Mouse (Mus musculus) embryo, embryonic 10.5 days (tissue): ENCODE data around the gene Galnt6.
"Not testable (repeated sequence)": the region's sequence is repeated elsewhere in the genome, so short reads cannot be mapped to it uniquely, and the experiment has no call there.

Source experiments
- DNase-seq: peaks from one replicate; pipeline ENCODE4 v3.0.0-alpha.2; 2015; ENCODE audit warnings: low spot score

The Galnt6 gene

DNA sequence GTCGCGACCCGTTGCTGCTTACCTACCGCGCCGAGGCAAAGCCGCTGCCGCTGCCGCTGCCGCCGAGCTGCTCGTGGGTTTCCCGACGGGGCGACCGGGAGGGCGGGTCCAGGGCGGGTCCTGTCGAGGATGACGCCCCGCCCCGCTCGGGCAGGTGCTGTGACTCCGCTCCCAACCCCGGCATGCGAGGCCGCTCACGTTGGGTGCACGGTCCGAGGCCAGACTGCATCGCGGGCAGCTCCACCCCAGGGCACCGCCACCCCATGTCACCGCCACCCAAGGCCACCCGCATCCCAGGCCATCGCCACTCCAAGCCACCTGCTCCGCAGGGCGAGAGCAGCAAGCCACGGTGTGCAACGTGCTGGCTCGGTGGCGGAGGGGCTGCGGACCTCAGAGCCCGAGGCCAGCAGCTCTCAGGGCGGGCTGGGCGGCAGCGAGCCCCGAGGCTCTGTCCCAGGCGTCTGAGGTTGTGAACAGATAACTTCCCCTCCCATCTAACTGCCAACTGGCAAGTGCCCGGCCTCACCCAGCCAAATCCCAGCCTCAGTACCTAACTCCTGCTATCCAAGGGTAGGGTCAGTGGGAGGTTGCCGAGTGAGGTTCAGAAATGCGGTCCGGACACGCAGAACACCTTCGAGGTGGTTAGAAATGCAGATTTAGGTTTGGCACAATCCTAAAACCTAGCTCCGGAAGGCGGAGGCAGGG is at the start of gene Galnt6:
Gene Galnt6, minus strand, starts transcription at position 96 of the 705 bp plus-strand sequence.
- peak; percentile 33 for DNase-seq

DNA sequence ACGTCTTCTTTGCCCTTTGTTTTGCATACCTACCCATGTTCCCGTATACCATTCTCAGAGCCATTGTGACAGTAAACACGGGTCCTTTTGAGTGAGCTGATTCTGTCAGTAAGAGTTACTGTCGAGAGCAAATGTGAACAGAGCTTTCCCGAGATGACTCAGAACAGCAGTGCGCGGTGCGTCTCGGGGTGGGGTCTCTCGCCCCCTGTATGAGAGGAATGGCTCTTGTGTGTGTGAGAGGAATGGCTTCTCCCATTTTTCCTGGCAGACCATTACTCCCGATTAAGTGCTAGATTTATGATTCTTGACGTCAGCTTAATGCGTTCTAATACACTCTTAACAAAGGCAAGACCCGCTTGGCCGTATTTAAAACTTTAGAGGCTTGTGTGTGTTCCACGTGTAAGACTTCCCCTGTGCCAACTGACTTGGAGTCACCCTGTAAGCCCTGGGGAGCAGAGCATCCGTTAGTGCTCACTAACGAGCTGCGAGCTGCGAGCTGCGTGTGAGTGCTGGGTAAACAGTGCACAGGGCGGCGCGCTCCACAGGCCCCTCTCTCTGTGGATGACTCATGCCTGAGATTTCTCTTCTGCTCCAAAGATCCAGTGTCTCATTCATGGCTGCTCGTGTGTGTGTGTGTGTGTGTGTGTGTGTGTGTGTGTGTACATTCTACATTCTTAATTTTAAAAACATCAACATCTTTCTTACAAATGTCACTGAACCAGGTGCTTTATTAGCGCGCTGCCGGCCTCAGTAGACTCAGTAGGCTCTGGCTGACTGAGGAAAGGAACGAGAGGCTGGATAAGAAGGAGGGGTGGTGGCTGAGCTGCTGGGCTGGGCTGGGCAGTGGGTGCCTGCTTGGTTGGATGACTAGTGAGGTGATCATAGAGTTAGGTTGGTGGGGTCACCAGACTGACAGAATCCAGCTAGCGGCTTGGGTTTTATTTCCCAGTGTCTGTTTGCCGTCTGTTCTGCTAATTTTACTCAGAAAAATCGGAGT is 48.1 kb upstream of the Galnt6 start:
- DNase-seq: peak; percentile 33

DNA sequence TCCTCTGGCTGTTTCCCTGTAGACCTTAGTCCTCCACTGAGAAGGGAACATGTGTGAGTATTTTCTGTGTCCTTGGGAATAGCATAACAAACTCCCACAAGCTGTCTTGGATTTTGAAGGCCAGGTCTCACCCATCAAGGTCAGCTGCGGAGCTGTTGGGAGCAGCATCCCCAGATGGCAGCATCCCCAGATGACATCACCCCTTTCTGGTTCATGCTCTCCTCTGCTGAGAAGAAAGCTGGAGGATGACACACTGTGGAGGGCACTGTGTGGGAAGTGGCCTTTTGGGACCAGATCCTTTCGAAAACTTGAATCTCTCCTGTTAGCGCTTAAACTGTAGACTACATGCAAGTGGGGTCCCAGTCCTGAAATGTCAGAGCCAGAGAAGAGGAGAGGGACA is 47.2 kb upstream of the Galnt6 start:
- DNase-seq: no peak

DNA sequence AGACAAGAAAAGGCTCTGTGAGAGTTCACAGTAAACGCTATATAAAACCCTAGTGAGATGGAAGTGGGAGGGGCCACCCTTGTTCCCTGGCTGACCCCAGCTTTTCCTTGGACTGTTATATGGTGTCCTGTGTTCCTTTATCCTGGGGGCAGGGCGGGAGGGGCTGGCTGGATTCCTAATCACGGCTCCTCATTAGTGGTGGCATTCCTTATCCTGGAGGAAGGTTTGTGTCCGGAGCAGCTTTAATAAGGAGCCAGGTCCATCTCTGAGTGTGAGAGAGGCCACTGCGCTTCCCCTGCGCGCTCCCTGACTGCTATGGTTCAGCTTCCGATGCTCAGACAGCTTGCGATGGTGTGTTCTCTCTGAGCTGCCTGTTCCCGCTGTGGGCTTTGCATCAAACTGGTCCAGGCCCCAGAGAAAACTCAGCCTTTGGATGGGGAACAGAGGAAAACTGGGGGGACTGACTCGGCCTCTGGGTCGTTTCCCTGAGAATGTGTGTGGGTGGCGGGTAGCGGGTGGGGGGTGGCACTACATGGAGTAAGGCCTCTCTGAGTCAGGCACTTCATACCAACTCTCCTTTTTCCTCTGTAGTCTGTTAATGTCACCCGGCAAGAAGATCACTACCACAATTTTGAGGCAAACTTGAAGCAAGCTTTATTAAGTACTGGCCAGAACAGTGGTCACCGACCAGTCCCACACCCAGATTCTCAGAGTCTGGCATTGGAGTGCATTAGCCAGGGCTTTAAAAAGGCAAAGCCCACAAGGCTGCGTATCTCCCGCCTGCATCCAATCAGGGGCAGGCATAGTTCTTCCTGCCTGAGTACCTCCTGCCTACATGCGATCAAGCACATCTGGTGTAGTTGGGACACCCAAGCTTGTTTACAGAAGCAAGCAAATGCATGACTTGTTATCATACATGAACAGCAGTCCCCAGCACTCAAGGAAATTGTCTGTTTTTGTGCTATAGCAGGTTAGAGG is 46.3 kb upstream of the Galnt6 start:
- peak; percentile 28 for DNase-seq

DNA sequence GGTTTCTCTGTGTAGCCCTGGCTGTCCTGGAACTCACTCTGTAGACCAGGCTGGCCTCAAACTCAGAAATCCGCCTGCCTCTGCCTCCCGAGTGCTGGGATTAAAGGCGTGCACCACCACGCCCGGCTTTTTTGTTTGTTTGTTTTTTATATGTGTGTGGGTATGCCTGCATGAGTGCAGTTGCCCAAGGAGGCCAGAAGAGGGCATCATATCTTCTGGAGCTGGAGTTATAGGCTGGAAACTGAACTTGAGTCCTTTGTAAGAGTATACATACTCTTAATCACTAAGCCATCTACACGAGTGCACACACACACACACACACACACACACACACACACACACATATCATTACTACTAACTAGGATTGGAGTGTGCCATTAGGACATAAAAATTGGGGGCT is 44.7 kb upstream of the Galnt6 start:
- DNase-seq: not testable (repeated sequence)

DNA sequence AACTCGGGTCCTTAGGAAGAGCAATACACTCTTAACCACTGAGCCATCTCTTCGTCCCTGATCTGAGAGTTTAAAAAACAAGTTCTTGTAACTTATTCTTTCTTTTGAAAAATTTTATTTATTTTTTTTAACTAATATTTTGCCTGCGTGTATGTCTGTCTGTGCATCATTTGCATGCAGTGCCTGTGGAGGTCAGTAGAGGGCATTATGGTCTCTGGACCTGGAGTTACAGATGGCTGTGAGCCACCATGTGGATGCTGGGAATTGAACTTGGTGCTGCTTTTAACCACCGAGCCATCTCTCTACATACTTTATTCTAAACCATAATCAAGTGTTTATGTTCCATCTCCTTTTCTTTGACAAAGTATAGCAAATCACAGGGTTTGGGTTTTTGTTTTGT is 43.5 kb upstream of the Galnt6 start:
- no peak for DNase-seq

DNA sequence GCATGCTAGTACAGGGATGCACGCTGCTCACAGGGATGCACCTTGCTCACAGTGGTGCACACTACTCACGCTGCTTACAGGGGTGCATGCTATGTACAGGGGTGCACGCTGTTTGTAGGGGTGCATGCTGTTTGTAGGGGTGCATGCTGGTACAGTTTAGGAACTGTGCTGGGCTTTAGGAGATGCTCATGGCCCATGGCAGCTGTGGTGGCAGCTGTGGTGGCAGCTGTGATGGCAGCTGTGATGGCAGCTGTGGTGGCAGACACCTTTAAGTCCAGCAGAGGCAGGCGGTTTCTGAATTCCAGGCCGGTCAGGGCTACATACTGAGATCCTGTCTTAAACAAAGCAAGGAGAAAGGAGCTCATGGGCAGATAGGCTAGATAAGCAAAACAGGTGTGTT is 41.2 kb upstream of the Galnt6 start:
- DNase-seq: no peak

DNA sequence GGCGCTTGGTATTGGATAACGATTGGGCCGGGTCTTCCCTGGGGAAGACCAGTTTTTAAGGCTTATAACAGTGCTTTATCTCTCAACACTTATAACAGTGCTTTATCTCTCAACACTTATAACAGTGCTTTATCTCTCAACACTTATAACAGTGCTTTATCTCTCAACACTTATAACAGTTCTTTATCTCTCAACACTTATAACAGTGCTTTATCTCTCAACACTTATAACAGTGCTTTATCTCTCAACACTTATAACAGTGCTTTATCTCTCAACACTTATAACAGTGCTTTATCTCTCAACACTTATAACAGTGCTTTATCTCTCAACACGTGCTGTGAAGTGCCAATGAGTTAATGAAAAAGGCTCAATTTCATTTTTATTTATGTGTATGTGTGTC is 39.8 kb upstream of the Galnt6 start:
- DNase-seq: not testable (repeated sequence)

DNA sequence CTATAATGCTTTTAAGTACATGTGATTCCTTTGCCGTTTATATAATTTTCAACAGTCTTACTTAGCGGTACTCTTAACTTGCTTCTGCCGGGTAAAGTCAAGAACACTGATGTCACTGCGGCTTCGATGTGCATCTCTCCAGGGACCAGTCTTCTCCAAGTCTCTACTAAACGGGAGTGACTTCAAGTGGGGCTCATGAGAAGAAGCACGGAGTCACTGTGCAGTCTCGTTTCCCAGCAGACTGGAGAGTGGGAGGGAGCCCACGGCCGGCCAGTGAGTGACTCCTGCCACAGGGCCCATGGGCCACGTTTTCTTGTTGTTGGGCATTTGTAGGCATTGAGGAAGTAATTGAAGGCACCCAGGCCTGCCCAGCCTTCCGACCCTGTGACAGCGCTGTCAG is 38.7 kb upstream of the Galnt6 start:
- no peak for DNase-seq

DNA sequence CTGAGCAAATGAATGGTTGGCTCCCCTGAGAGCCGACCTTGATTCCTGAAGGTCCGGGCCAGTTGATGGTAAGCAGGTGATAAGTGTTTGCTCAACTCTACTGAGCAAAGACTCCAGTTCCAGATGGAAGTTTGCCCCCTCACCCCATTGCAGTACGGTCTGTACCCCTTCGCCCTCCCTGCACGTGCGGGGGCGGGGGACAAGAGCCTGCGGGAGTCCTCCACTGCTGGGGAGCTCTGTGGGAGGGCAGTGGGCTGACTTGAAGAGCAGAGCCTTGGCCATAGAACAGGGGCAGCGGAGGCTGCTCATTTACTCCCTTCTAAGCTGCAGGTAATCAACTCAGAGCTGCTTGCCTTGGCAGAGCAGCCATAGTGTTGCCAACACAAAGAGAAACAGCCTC is 37.6 kb upstream of the Galnt6 start:
- no peak for DNase-seq

DNA sequence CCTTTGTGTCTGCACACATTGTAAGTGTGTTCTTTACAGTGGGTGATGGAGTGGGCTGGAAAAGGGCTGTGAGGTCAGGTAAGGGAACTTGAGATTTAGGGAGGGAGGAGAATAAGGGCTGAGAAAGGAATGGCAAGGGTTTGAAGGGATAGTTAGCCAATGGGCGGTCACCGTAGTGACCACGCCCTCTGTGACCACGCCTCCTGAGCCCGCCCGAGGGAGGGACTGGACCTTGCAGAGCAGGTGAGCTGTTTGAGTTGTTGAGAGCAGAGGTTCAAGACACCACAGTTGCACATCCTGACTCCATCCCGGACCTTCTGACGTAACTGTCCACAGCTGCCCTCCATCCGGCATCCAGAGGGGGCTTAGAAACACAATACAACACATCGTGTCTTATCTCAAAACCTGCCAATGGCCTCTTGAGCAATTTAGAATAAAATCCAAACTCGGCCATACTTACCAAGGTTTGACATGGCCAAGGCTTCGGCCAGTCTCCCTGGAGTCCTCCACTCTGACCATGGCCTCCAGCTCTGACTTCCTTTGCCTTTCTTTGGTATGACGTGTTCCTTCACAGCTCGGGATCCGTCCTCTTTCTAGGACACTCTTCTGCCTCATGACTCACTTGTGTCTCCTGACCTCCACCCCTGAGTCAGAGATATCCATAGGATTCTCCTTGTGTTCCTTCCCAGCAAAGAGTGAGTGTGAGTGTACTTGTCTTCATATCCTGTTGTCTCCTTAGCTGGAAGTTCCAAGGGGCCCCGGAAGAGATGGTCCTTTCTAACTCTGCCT is 35.2 kb upstream of the Galnt6 start:
- DNase-seq: no peak

DNA sequence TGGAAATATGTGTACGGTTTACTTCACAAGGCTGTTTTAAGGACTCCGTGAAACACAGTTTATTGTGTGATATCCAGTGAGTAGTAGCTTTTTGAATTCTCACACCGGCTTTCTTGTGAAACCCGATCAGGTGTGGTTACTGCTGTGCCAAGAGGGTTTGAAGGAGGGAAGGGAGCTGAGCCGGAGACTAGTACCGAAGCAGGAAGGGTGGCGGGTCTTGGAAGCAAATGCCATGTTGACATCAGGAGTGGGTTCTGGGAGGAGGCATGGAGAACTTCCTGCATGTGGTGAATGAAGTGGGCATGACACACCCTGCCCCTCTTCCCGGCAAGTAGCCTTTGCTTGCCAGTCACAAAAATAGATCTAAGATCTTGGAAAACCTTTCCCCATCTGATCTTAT is 33.5 kb upstream of the Galnt6 start:
- DNase-seq: no peak

DNA sequence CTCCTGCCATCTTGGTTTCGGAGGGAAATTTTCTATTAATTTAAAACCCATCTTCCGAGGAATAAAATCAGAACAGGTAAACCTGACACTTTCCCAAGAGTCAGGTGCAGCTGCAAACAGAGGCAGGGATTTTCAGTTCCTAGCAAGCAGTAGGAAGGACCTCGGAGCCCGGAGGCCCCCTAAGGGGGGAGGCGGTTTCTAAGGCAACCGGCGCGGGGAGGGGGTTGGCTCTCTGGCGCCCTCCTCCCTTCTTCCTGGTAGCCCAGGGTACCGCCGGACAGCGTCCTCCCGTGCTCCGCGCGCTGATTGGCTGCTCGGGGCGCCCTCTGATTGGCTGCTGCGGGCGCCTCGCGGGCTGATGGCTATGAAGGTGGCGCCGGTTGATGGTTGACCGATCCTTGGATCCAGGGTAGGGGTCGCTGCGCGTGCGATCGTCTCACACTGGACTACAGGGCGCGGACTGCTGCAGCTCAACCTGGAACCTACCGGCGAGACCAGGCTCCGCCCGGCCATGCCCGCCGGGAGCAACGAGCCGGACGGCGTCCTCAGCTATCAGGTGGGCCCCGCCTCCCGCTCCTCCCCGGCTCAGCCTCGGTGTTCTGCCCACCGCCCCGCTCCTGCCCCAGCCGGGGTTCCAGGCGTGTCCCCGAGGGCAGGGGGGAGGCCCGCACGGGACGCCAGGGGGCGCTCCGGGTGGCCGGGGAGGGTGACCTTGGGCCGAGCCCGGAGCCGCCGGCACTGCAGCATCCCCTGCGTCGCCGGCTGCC is 32.4 kb upstream of the Galnt6 start, which contains the start of gene Slc4a8:
Gene Slc4a8, plus strand, starts transcription at position 329 of the 767 bp plus-strand sequence.
- peak; percentile 96 for DNase-seq

DNA sequence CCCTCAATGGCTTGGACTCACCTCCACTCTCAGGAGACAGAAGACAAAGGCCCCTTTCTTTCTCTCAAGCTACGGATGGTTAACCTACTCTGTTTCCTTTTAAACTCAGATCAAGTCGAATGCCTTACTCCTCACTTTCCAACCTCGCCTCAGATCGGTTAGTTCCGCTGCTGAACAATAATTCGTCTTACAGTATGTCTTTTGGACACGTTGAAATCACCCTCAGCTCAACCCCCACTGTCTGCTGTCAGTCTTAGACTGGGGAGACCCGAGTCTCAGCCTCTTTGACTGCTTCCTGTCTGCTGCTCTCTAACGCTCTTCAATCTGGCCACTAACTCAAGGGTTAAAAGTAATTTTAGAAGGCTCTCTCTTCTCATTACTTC is 31.9 kb upstream of the Galnt6 start:
- peak; percentile 43 for DNase-seq

DNA sequence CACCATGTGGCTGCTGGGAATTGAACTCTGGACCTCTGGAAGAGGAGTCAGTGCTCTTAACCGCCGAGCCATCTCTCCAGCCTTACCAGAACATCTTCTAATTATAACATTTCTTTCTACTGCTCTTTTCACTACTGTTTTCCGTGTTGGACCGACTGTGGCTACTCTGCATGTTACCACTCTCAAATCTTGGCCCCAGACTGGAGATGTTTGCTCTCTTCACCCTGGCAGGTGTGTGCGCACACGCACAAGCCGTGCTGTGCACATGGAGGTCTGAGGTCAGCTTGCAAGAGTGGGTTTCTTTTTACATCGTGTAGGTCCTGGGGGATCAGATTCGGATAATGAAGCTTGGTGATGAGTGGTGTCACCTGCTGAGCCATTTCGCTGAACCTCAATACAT is 30.1 kb upstream of the Galnt6 start:
- no peak for DNase-seq

DNA sequence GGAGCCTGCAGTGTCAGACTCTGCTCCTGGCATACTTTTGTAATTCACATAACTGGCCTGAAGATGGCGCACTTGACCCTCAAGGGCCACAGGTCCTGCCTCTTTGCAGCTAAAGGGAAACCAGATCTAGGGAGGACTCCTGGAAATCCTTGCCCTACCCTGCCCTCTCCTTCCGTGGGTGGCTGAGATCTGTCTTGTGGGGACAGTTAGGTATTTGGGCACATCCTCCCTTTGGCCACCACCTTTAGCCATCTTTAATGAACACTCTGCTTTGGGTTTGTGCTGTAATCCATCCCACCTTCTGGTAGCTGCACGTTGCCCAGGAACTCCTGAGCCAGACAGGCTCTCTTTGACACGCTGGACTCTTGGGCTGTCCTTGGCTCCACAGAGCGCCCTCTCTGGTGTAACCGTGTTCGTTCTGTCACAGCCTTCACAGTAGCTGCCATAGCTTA is 28.4 kb upstream of the Galnt6 start:
- peak; percentile 90 for DNase-seq

DNA sequence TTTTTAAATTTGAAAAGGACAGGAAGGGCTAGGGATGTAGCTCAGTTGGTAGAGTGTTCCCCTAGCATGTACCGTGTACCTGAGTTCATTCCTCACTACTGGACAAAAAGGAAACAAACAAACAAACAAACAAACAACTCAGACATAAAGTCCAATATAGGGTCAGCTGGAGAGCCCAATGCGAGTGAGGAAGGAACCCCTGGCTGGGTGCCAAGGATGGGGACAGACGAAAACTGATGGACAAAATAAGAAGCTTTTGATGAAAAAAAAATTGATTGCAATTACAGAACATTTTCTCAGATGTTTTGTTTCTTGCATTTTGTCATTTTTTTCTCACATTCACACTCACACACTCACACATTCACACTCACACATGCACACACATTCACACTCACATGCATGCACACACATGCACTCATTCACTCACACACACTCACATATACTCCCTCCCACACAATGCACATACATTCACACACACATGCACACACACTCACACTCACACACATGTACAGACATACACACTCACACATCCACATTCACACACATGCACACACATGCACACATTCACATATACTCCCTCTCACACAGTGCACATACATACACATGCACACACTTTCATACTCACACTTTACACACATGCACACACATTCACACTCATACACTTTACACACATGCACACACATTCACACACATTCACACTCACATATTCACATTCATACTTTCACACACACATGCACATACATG is 26.9 kb upstream of the Galnt6 start:
- no peak for DNase-seq

DNA sequence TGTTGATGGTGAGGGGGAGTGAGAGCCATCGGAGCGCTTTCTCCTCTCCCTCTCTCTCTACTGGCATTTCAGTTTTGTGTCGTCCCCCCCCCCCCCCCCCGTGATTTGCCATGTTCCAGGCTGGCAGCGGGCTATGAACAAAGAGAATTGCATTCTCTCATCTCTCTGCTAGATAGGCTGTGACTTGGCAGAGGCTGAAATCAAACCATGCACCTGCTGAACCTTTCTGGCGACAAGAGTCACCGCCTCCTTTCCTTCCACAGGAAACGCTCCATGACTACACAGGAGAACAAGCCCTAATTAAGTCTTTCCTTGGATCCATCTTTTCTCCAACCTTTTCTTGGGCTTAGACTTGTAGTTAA is 26.3 kb upstream of the Galnt6 start:
- DNase-seq: no peak

DNA sequence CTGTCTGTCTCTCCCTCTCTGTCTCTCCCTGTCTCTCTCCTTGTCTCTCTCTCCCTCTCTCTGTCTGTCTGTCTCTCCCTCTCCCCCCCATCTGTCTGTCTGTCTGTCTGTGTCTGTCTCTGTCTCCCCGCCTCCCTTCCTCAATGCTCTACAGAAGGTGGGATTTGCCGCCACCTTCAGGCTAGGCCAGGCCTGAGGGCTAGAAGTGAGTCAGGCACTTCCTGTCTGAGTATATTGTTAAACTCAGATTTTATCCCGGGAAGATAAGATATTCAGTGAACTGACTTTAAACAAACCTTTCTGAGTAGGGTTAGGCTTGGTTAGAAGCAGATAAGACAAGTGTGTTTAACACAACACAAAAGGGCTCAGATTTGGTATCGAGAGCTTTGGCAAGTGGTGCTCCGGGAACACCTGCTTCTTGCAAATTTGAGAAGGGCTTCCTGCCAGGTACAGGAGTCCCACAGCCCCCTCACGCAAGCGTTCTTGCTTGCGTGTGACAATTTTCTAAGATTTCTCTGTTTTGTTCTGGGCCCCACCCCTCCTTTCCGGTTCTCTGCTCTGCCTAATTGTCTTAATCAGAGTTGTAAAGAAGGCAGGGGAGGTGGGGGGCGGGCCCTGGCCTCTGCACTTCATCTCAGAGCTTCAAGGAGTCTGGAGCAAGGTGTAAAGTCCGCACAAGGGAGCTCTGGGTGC is 25.8 kb upstream of the Galnt6 start:
- peak; percentile 67 for DNase-seq
